Mouse (Mus musculus) cortical plate, adult 2 months (tissue): ENCODE data around the gene Tiam2.

Source experiments
- CTCF ChIP-seq: fragments of 200-500 bp; IDR thresholded peaks from 2 replicates; pipeline ENCODE4 v1.5.1; 2011; ENCODE audit warnings: mild to moderate bottlenecking, control low read depth, low read length; ENCODE audit not compliant: insufficient read depth; ENCODE audit errors: extremely low read depth
- POLR2A ChIP-seq: fragments of 200-500 bp; IDR thresholded peaks from 2 replicates; pipeline ENCODE4 v1.6.1; 2011; ENCODE audit warnings: mild to moderate bottlenecking, low read length, control low read depth; ENCODE audit not compliant: insufficient read depth; ENCODE audit errors: extremely low read depth

DNA sequence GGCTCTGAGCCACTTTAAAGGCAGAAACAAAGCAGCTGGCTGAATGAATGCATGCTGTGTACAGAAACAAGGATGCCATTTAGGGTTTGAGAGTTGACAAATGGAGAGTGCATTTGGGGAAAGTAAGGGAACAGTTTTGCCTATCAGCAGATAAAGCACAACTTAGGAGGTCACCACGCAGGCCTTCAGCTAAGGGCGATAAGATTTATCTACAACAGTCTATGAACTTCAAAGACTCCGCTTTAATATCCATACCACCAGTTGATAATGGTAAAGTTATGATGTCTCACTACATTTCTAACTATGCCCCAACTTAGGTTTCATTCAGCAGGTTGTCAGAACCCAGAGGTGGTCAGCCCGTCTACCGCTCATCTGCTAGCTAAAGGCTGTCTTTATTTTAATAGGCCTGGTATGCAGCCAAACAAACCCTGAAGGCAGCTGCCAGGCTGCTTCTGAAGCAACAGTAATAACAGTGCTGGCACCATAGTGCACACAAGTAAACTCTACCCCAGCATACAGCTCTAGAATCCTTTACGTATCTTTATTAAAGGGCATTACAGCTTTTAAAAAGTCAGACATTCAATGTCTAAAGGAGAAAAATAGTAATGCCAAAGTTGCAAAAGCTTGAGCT, 201.6 kb downstream of the Tiam2 start:
- no peak for TF ChIP-seq POLR2A
- TF ChIP-seq CTCF: no peak
